Mouse (Mus musculus): ENCODE measurements at regions not wholly inside any gene's neighbourhood (a gene's known extent, or its start where the extent isn't known, plus 50 kb on each side); places are given as distances from the start of the nearest gene placed in this dataset.

DNA sequence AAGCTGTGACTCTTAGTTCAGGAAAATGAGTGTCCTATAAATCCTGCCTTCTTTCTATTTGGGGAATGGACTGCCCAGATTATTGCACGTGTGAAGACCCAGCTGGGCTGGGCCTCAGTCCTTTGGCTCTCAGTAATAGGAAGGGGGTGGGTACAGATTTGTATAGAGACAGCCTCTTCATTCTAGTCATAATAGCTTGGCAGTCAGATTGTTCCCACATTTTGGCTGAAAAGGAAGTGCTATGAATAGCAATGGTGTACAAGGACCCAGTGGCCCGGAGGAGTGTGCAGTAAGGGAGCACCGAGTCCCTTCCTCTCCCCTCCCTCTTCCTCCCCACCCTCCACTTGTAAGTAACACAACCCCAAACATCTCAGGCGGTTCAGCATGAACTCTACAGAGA lies 113.5 kb upstream of the Arhgap5 start:
- Histone ChIP-seq H3K36me3 (no peaks in the 10 kb centered on the region), H3K4me3 (replicated peaks) (no peak overlapping the region)
- WGBS = 51% methylated on average over 4 of the region's 4 CpGs

DNA sequence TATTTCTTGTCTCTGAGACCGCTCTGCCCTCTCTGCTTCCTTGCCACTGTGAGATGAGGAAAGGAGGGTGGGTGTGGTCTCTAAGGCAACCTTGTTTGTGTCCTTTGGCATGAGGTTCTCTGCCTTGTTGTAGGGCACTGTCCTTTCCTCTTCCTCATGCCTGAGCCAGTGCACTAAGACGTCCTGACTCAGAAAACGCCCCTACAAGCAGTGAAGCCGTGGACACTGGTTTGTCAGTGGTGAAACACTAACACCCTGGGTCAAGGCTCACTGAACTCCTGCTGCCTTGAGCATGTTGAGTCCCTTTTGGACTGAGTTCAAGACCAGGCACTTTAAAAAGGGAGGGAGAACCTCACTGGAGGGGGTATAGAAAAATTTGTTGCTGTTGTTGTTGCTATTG lies 111.1 kb upstream of the Arhgap5 start:
- WGBS = 83% methylated on average over 4 of the region's 4 CpGs
- H3K27me3 ChIP-seq (replicated peaks) = no peaks in the 10 kb centered on the region

More for the DNA sequence above, 113.5 kb upstream of the Arhgap5 start:
- ATAC-seq = no peak
- Histone ChIP-seq H3K9me3 (no peaks in the 10 kb centered on the region), H3K4me1 (replicated peaks) (no peaks in the 10 kb centered on the region), H3K27me3 (replicated peaks) (no peaks in the 10 kb centered on the region), H3K27ac (no peak overlapping the region), H3K9ac (no peak overlapping the region), H3K4me2 (replicated peaks) (no peak overlapping the region)

DNA sequence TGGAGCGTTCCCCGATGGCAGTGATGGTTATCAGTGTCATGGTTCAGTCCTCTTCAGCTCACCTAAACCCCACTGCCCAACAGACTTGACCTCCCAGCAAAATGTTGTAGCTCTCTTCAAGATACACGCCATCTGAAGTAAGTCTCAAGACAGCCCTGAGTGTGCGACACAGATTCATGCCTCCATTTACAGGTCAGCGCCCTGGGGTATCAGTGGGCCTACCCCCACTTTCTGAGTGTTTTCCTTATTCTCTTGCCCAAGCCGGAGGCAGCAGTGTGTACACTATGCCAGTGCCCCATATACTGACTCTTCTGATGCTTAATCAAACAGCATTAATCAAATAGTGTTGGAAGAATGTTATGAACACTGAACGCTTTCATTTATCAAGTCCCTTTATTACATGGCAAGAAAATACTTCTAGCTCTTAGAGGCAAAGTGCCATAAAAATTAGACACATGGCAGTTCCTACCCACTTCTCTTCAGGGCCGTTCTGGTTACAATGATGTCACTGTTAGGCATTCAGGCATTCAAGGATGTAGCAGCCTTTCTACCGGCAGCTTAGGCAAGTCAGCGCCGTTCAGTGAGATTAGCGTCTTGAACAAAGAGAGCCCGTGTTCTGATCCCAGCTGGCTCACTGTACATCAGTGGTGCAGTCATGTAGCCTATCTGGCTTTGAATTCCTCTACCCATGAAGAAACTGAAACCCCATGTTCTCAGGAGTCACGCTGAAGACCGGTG lies 109.6 kb upstream of the Arhgap5 start:
- Histone ChIP-seq H3K36me3 (no peaks in the 10 kb centered on the region), H3K9ac (no peak overlapping the region), H3K4me3 (replicated peaks) (no peak overlapping the region), H3K27me3 (replicated peaks) (no peaks in the 10 kb centered on the region), H3K4me2 (replicated peaks) (no peak overlapping the region), H3K9me3 (no peaks in the 10 kb centered on the region), H3K27ac (no peak overlapping the region), H3K4me1 (replicated peaks) (peaks cover 4% of the 10 kb centered on the region)
- ATAC-seq = no peak
- 67% methylated on average over 15 of the region's 15 CpGs for WGBS

More for the DNA sequence above, 111.1 kb upstream of the Arhgap5 start:
- no peak for ATAC-seq
- Histone ChIP-seq H3K4me3 (replicated peaks) (no peak overlapping the region), H3K36me3 (no peaks in the 10 kb centered on the region), H3K9ac (no peak overlapping the region), H3K4me2 (replicated peaks) (no peak overlapping the region), H3K27ac (no peak overlapping the region), H3K4me1 (replicated peaks) (peaks cover 4% of the 10 kb centered on the region), H3K9me3 (no peaks in the 10 kb centered on the region)

DNA sequence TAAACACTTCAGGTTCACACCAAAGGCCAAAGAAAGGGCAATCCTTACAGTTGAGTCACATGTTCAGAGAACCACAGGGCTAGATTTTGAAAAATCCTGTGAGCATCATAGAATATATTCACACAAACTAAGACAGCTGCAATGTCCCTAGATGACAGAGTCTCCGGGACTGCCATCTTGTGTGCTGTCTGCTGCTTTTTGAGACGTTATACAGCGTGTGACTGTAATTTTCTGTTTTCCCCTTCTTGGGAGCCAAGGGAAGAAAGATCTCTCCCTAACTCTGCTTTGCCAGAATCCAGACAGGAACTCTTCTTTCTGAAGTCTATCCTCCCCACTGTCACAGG lies 109.1 kb upstream of the Arhgap5 start:
- no peak overlapping the region for H3K4me2 ChIP-seq (replicated peaks)
- H3K27me3 ChIP-seq (replicated peaks) = no peaks in the 10 kb centered on the region
- no peaks in the 10 kb centered on the region for H3K36me3 ChIP-seq
- 84% methylated on average over 3 of the region's 3 CpGs for WGBS
- no peak overlapping the region for H3K4me3 ChIP-seq (replicated peaks)
- no peak overlapping the region for H3K9ac ChIP-seq
- no peaks in the 10 kb centered on the region for H3K9me3 ChIP-seq
- H3K27ac ChIP-seq = no peak overlapping the region
- peaks cover 4% of the 10 kb centered on the region for H3K4me1 ChIP-seq (replicated peaks)
- no peak for ATAC-seq

DNA sequence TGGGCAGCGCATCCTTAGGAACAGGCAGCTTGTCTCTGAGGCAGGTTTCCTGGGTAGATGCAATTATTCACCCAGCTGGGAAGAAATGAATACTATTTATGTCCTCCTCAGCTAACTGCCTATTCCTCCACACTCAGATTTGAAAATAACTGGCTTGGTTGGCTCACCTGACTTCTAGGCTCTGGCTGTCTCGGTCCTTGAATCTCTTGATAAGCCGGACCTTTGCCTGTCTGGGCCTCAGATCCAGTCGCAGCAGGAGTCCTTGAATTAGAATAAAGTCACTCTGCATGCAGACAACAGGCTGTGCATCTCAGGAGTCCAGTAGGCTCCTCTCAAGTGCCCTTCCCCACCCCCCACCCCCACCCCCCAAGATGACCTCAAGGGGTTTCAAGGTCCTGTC lies 108.7 kb upstream of the Arhgap5 start:
- 74% methylated on average over 4 of the region's 4 CpGs for WGBS
- Histone ChIP-seq H3K36me3 (no peaks in the 10 kb centered on the region), H3K27me3 (replicated peaks) (no peaks in the 10 kb centered on the region), H3K27ac (no peak overlapping the region), H3K9ac (no peak overlapping the region), H3K4me1 (replicated peaks) (peaks cover 4% of the 10 kb centered on the region), H3K4me3 (replicated peaks) (no peak overlapping the region), H3K4me2 (replicated peaks) (no peak overlapping the region), H3K9me3 (no peaks in the 10 kb centered on the region)
- ATAC-seq = no peak

DNA sequence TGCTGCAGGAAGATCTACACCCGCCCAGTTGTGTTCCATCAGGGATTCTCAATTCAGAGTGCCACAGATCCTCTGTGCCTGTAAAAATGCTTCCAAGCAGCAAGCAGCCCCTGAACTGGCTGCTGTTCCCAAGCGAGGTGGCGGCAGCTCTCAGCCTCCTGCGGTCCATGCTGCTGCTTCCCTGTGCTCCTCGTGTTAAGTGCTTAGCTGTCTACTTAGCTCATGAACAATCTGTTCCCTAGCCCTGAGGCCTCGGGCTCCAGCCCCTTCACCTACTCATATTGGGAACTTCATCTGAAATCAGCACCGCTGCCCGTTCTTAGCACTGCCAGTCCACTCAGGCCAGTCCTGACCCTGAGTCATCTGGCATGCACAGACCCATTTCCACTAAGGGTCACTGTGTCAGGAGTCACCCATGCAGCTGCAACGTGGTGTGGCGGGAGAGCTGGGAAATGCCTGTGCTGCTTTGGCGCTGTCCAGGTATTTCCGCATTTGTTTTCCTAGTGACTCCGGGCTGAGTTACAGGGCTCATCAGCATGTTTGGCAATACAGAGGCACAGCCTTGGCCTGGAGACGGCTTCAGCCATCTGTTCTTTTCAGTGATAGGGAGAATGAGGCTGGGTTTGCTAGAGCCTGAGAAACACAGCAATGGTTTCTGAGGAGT lies 107.5 kb upstream of the Arhgap5 start:
- Histone ChIP-seq H3K9ac (no peak overlapping the region), H3K36me3 (no peaks in the 10 kb centered on the region), H3K4me3 (replicated peaks) (no peak overlapping the region), H3K4me2 (replicated peaks) (no peak overlapping the region), H3K4me1 (replicated peaks) (peaks cover 4% of the 10 kb centered on the region), H3K27me3 (replicated peaks) (no peaks in the 10 kb centered on the region), H3K9me3 (no peaks in the 10 kb centered on the region), H3K27ac (no peak overlapping the region)
- no peak for ATAC-seq
- 57% methylated on average over 14 of the region's 14 CpGs for WGBS

DNA sequence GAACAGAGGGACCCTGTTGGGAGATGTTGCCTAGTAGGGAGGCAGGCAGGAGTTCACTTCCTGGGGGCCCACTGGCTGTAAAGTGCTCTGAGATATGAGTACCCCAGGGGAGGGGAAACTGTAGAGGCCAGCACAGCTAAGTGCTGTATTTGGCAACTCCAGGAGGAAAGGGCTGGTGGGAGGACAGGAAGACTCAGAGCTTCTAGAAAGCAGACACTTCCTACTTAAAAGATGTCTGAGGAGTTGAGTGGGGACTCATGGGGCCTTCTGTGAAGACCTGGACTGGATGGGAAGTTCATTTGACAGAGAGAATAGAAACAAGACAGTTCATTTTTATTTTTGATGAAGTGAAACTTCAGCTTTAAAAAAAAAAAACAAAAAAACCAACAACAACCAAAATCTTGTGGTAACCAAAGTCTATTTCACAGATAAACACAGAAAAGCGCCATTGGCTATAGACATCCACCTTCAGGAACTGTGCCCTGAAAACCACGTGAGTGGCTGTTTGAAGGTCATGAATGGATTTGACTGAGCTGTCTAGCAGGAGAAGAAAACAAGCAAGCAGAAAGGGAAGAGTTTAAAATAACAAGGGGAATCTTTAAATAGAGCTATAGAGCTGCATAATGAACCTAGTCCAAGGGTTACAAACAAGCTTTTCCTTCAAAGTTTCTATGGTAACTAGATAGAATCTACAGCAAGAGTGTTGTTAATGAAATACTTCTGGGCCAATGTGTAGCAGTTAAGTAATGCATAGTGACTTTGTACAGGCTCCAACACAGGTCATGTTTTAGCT lies 105.9 kb upstream of the Arhgap5 start:
- ATAC-seq = peak; percentile 35; the same call in 1 of the 2 replicates
- Histone ChIP-seq H3K27ac (no peak overlapping the region), H3K4me2 (replicated peaks) (no peak overlapping the region), H3K27me3 (replicated peaks) (no peaks in the 10 kb centered on the region), H3K36me3 (no peaks in the 10 kb centered on the region), H3K4me1 (replicated peaks) (peaks cover 4% of the 10 kb centered on the region), H3K9ac (no peak overlapping the region), H3K9me3 (no peaks in the 10 kb centered on the region), H3K4me3 (replicated peaks) (no peak overlapping the region)
- 74% methylated on average over 2 of the region's 2 CpGs for WGBS

DNA sequence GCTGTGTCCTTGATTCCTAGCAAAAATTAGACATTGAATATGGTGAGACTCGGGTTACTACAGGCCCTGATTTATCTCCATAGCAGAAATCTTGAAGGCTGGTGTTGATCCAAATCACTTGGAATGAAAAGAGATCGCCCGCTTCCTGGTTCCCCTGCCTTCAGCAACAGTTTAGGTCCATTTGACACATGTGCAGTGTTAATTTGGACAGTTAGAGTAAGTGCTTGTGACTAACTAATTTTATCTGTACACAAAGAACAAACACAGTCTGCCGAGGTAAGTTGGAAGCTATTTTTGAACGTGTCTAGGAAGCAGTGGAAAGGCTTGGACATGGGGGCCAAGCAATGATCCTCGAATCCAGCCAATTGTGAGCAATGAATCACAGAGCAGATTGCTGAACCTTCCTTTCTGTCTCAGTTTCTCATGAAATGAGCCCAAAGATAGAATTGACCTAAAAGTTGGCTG lies 105.2 kb upstream of the Arhgap5 start:
- H3K4me2 ChIP-seq (replicated peaks) = no peak overlapping the region
- H3K4me3 ChIP-seq (replicated peaks) = no peak overlapping the region
- H3K27ac ChIP-seq = no peak overlapping the region
- no peaks in the 10 kb centered on the region for H3K36me3 ChIP-seq
- no peak for ATAC-seq
- H3K9me3 ChIP-seq = no peaks in the 10 kb centered on the region
- WGBS = 74% methylated on average over 6 of the region's 6 CpGs
- H3K27me3 ChIP-seq (replicated peaks) = no peaks in the 10 kb centered on the region
- no peak overlapping the region for H3K9ac ChIP-seq
- H3K4me1 ChIP-seq (replicated peaks) = peaks cover 4% of the 10 kb centered on the region

DNA sequence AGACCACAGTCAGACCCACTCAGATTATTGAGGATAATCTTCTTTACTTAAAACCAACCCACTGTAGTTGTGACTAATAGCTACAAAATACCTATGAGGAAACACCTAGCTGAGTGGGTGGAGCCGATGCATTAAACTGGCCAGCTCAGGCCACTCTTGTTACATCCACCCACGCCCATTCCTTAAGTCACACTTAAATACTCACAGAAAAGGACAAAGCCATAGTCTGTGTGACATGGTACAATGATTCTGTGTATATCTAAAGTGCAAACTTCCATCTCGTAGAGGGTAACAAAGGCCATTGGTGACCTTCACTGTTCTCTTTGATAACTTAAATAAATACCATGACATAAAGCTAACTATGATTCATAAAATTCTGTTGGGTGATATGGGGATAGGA lies 103.7 kb upstream of the Arhgap5 start:
- H3K4me1 ChIP-seq (replicated peaks) = peaks cover 4% of the 10 kb centered on the region
- H3K36me3 ChIP-seq = no peaks in the 10 kb centered on the region
- H3K4me3 ChIP-seq (replicated peaks) = no peak overlapping the region
- no peaks in the 10 kb centered on the region for H3K27me3 ChIP-seq (replicated peaks)
- no peak overlapping the region for H3K27ac ChIP-seq
- H3K4me2 ChIP-seq (replicated peaks) = no peak overlapping the region
- H3K9ac ChIP-seq = no peak overlapping the region
- WGBS = 74% methylated on average over 3 of the region's 3 CpGs
- 0 out of 2 replicates have a peak, but pooled peaks have one; percentile 44 for ATAC-seq
- H3K9me3 ChIP-seq = no peaks in the 10 kb centered on the region

DNA sequence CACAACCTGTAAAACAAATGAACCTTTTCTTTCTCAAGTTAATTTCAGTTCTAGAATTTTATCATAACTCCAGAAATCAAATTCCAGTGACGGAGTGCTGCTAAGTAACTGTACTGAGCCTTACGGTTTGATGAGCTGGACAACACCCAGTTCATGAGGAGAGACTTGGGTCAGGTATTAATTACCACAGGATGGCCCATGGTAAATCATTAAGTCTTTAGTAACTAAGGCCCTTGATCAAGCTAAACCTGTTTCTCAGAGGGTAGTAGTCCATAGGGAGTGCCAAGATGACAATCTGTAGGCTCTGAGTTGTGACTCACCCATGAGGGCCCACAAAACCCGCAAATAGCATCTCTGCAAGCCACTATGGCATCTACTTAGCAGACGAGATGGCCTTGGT lies 101.1 kb upstream of the Arhgap5 start:
- no peak for ATAC-seq
- WGBS = 90% methylated on average over 4 of the region's 4 CpGs
- no peak overlapping the region for H3K4me3 ChIP-seq (replicated peaks)

DNA sequence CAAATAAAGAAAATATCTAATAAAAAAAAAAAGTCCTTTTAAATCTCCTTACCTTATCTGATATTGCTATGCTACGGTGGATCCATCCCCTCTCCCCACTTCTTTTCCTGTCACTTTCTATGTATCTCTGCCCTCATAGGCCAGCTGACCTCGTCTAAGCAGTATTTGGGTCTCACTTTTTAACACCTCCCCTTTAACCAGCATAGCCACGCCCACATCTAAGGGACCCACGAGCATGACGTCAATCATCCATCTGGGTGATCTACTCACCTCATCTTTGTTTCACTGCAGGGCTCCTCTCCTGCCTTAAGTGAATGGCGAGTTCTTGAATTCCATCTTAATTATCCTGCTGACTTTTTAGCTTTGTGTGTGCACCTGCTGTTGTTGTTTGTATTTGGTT lies 97.4 kb upstream of the Arhgap5 start:
- ATAC-seq = no peak

More for the DNA sequence above, 101.1 kb upstream of the Arhgap5 start:
- Histone ChIP-seq H3K4me2 (replicated peaks) (no peak overlapping the region), H3K36me3 (no peaks in the 10 kb centered on the region), H3K9me3 (no peaks in the 10 kb centered on the region), H3K27ac (no peak overlapping the region), H3K27me3 (replicated peaks) (no peaks in the 10 kb centered on the region), H3K9ac (no peak overlapping the region), H3K4me1 (replicated peaks) (no peaks in the 10 kb centered on the region; the same call in 1 of the 2 replicates)

DNA sequence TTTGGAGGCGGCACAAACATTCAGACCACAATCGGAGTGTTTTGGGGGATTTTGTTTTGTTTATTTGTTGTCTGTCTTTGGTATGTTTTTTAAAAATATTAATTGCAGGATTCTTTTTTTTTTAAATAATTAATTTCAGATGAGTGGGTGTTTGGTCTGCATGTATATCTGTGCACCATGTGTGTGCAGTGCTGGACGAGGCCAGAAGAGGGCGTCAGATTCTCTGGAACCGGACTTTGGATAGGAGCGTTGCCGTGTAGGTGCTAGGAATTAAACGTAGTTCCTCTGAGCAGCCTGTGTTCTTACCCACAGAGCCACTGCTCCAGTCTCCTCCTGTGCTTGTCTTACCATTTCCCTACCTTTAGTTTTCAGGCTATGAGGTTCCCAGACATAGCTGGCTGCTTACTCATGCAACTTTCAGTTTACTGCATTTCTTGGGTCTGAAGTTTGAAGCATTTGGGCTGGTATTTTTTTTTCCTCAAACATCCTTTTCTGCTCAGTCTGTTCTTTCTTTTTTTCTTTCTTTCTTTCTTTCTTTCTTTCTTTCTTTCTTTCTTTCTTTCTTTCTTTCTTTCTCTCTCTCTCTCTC lies 95.4 kb upstream of the Arhgap5 start:
- no peaks in the 10 kb centered on the region for H3K4me1 ChIP-seq (replicated peaks)
- no peak overlapping the region for H3K27ac ChIP-seq
- ATAC-seq = no peak
- no peak overlapping the region for H3K4me3 ChIP-seq (replicated peaks)
- H3K9me3 ChIP-seq = no peaks in the 10 kb centered on the region
- H3K36me3 ChIP-seq = no peaks in the 10 kb centered on the region
- WGBS = 90% methylated on average over 8 of the region's 8 CpGs
- H3K9ac ChIP-seq = no peak overlapping the region
- H3K4me2 ChIP-seq (replicated peaks) = no peak overlapping the region
- no peaks in the 10 kb centered on the region for H3K27me3 ChIP-seq (replicated peaks)

More for the DNA sequence above, 97.4 kb upstream of the Arhgap5 start:
- no peaks in the 10 kb centered on the region for H3K9me3 ChIP-seq
- H3K27me3 ChIP-seq (replicated peaks) = no peaks in the 10 kb centered on the region
- H3K4me2 ChIP-seq (replicated peaks) = no peak overlapping the region
- no peak overlapping the region for H3K27ac ChIP-seq
- H3K36me3 ChIP-seq = no peaks in the 10 kb centered on the region
- H3K9ac ChIP-seq = no peak overlapping the region
- H3K4me1 ChIP-seq (replicated peaks) = no peaks in the 10 kb centered on the region
- 71% methylated on average over 6 of the region's 6 CpGs for WGBS
- H3K4me3 ChIP-seq (replicated peaks) = no peak overlapping the region
